Mouse (Mus musculus): ENCODE results near the gene Cacna2d1.

Cacna2d1 gene

DNA sequence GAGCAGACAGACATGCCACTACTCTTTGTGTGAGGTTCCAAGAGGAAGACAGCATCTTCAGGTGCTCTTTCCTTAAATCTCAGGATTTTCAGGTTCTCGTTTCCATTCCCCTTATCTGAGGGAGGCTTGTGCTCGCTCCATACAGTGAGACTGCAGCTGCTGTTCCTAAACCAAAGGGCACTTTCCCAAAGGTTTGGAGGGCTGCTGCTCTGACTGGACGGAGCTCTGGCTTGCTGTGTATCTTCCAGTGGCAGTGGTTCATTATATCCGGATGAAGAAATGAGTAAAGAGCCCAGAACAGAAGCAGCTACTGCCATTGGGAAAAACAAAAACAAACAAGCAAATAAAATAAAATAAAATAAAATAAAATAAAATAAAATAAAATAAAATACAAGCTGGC, 359.3 kb downstream of the Cacna2d1 start:
- DNase-seq: no peak

DNA sequence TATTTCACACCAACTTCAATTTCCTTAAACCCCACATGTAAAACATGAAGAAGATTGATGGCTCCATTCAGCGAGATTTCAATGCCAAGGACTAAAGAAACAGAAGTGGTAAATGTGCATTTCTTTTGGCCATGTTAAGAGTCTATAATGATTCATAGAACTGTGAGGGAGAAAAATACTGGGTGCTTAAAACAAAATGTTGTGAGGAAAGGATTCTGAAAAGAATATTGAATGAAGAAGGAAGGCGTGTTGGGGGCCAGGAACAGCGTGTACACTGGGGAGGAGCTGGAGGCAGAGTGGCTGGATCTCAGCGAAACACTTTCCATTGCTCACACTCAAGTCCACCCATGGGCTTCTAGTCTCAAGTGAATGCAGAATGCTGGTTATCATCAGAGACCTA, 360.2 kb downstream of the Cacna2d1 start:
- no peak for DNase-seq

GRCm38 (mm10) chr5:16297170-16297771, 362.8 kb downstream of the Cacna2d1 start:
- DNase-seq: no peak

DNA sequence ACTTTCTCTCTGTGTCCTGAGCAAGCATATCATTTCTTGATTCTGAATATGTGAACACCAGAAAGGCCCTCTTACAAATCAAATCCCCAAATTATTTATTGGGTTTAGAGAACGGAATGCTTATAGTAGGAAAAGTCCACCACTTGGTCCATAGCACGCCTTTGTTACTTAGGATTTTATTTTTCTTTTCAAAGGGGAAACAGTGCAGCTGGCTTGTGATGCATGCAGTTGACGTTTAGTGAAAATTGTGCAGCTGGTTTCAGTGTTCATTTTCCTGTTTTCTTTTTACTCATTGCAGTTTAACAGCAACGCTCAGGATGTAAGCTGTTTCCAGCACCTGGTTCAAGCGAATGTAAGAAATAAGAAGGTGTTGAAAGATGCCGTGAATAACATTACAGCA, 365.1 kb downstream of the Cacna2d1 start:
- DNase-seq: no peak

GRCm38 (mm10) chr5:16309168-16310006, 374.9 kb downstream of the Cacna2d1 start:
- DNase-seq: peak; percentile 63 to 68

- no peak for DNase-seq
These were observed 379.8 kb downstream of the Cacna2d1 start for GRCm38 (mm10) chr5:16314242-16314641.

GRCm38 (mm10) chr5:16315983-16316390, 381.5 kb downstream of the Cacna2d1 start:
- DNase-seq: no peak

DNA sequence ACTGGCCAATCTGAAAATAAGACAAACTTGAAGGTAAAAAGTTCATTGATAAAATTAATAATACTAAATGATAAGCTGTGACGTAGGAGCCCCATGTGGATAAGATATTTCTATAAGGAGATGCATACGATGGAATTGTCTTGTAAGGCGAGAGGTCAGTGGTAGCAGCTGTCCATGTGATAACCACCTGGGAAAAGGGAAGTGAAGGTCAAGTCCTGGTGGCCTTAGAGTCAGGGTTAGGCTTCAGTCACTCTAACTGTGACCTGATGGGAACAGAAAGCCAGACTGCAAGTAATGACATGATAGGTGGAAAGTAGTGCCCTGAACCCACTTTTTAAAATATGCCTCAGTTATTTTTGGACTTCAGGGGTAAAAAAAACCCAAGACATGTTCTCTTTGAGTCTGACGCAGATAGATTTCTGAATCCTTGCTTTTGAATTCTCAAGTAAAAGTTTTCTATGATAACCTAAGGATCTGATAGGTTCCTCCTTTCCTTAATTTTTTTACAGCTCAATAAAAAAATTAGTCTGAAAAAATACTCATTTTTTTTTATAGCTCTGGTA, 383.3 kb downstream of the Cacna2d1 start:
- no peak for DNase-seq

GRCm38 (mm10) chr5:16326610-16327009, 392.1 kb downstream of the Cacna2d1 start:
- no peak for DNase-seq

- no peak for DNase-seq
These were observed 410.9 kb downstream of the Cacna2d1 start for GRCm38 (mm10) chr5:16345393-16345792.

DNA sequence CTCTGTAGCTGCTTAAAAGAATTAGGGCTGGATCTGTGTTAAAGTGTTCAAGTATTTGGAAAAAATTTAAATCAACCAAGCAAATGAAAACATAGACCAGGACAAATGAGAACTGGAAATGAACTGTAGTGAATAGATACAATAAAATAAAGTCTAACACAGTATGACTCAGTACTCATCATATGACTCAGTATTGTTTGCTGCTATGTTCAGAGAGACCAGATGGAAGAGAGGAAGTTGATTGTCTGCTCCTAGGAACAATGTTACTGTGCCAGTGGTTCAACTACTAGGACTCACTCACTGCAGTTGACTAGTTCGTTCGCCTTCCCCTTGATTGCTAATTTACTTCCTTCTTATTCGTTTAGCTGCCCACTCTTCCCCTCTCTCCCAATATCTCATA, 421.3 kb downstream of the Cacna2d1 start:
- no peak for DNase-seq

GRCm38 (mm10) chr5:16357709-16358108, 423.2 kb downstream of the Cacna2d1 start:
- DNase-seq: no peak

DNA sequence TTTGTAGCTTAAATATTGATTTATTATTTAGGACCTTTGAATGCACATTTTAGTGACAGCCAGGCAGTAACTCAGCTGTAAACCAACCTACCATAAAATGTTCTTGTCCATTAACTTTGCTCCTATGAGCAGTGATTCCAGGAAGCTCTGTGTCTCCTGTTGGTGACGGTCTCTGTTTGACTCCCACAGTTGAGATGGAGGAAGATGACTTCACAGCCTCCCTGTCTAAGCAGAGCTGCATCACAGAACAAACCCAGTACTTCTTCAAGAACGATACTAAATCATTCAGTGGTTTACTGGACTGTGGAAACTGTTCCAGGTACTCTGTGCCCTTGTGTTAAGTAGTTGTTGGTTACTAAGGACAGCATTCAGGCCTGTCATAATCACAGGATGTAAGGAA, 427.6 kb downstream of the Cacna2d1 start:
- no peak for DNase-seq

DNA sequence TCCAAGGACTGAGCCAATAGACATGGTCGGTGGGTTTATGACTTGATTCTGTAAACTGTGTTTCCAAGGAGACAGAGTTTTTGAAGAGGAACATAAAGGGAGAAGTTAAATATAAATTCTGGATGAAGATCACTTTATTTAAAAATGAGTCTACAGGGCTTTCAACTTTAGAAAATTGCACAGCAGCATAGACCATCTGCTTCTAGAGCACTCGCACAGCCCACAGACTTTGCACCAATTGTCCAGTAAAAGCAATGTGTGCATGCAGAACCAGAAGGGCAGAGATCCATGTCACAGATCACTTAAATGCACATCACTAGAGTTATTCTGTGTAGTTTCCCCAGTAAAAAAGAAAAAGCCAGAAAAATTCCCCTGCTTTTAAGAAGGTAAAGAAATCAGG, 428.7 kb downstream of the Cacna2d1 start:
- DNase-seq: no peak

- no peak for DNase-seq
These were observed 436.2 kb downstream of the Cacna2d1 start for GRCm38 (mm10) chr5:16370706-16371105.

DNA sequence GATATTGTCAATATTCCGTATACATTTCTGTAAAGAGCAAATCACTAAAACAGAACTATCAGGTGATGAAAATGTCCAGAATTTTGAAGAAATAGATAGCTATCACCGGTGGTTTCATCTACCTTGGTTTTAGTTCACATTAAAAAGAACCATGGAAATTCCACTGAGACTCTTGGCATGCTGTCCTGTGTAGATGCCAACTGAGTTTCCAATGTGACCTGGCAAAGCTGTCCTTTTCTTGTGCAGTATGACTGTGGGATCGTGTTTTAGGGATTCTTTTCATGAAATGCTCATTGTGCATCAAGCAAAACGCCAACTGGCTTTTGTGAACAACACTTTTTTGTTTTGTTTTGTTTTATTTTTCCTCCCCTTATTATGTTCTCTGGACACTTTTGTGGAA, 439.5 kb downstream of the Cacna2d1 start:
- DNase-seq: peak; percentile 43 to 62

DNA sequence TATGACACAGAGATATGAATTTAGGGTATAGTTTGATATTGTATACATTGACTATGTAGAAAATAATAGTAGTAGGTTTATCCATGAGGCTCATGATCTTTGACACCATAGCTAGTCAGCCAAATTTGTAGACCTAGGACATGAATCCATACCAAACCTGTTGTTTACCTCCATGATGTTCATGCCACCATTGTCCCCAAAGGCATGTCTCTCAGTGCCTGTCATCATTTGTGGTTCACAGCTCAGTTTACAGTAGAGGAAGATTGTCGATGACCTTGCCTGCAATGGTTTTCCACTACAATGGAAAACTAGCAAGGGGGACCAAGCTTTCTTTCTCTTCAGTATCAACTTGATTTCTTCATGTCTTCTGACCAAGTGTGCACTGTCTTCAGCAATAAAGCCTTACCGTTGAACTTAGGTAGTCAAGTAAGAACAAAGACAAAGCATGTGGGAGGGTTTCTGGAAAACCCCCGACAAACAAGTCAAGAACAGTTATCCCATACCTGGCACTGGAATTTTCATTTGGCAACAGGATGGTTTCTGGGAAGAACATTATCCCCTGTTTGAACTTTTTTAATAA, 441.9 kb downstream of the Cacna2d1 start:
- DNase-seq: no peak

DNA sequence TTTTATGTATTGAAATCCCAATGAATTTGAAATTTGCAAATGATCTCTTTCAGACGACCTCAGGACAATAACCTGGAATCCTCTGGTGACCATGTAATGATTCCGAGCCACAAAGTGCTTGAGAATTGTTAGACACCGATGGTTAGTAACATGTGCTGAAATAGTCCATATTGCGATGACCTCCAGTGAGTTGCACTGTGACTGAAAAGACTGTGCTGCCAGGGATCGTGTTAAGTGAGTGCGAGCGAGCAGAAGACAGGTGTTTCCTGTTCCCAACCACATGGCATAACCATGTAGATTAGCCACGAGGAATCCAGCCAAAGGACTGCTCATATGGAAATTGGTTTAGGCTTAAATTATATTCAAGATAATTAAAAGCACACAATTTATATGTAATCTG, 475.5 kb downstream of the Cacna2d1 start:
- no peak for DNase-seq

GRCm38 (mm10) chr5:16414693-16415092, 480.2 kb downstream of the Cacna2d1 start:
- no peak for DNase-seq

DNA sequence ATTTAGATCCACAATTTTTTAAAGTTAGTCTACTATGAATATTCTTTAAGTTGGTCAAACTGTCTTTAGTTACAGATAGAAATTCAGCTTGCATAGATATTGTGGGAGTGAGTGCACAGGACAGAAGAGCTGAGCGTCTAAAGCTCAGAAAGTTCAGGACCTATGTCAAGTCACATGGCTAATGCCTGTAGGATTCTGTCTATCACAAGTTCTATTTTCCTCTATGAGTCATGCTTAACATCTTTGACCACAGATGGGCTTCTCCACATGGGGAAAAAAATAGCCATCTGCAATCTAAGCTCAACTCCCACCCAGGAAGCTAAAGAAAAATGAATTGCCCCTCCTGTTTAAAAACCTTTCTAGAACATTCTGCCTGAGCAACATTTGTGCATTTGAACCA, 483.5 kb downstream of the Cacna2d1 start:
- DNase-seq: no peak

DNA sequence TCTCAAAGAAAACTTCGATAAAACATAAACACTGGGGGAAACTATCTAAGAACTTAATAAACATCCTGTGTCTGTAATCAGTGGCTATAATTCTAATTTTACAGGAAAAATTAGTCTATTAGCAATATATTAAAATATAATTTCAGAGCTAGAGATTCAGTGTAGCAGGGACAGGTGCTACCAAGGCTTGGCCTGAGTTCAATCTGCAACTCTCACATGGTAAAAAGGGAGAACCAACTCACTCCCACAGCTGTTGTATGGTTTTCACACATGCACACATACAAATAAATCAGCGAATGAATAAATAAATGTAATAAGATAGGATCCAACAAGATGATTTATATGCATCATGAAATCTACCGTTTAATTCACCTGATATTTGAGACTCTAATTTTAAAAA, 484.0 kb downstream of the Cacna2d1 start:
- DNase-seq: no peak
